Mouse (Mus musculus) limb, embryonic 11.5 days (tissue): ENCODE results near the gene Capg. TPM values are rescaled to one million over a fixed set of nuclear protein-coding genes. Genes with fewer than 3 reads are reported as not detected.

Experiments used
- ATAC-seq: fragments of 200-750 bp; cut with Nextera tagmentation; 2 replicates; pipeline ENCODE4 v1.8.0; 2017; ENCODE audit warnings: low read depth; ENCODE audit not compliant: insufficient number of reproducible peaks, low FRiP score, low TSS enrichment
- DNase-seq: peaks from one replicate; pipeline ENCODE4 v3.0.0-alpha.2; 2015; ENCODE audit warnings: low spot score
- H3K27ac ChIP-seq: fragments of 300-500 bp; sonication (generic); replicated peaks from 2 replicates; pipeline ENCODE4 v1.5.1; 2014; ENCODE audit warnings: low read depth, mild to moderate bottlenecking, low read length
- H3K27me3 ChIP-seq: fragments of 300-500 bp; sonication (generic); 2 replicates; pipeline ENCODE4 v1.6.1; 2014; ENCODE audit warnings: mild to moderate bottlenecking, low read length, mixed read lengths; ENCODE audit not compliant: control insufficient read depth, insufficient read depth
- H3K36me3 ChIP-seq: fragments of 300-500 bp; sonication (generic); 2 replicates; pipeline ENCODE4 v1.6.1; 2014; ENCODE audit warnings: mild to moderate bottlenecking, low read length, moderate library complexity, mixed read lengths; ENCODE audit not compliant: control insufficient read depth, insufficient read depth
- H3K4me1 ChIP-seq: fragments of 300-500 bp; sonication (generic); 2 replicates; pipeline ENCODE4 v1.6.1; 2014; ENCODE audit warnings: low read length, mixed read lengths; ENCODE audit not compliant: control insufficient read depth, insufficient read depth
- H3K4me2 ChIP-seq: fragments of 300-500 bp; sonication (generic); 2 replicates; pipeline ENCODE4 v1.6.1; 2014; ENCODE audit warnings: low read depth, mild to moderate bottlenecking, moderate library complexity; ENCODE audit not compliant: severe bottlenecking
- H3K4me3 ChIP-seq: fragments of 300-500 bp; sonication (generic); 2 replicates; pipeline ENCODE4 v1.5.1; 2014; ENCODE audit warnings: low read depth, low read length
- H3K9ac ChIP-seq: fragments of 300-500 bp; sonication (generic); 2 replicates; pipeline ENCODE4 v1.6.1; 2014; ENCODE audit warnings: mild to moderate bottlenecking, low read length
- H3K9me3 ChIP-seq: fragments of 300-500 bp; sonication (generic); 2 replicates; pipeline ENCODE4 v1.6.1; 2016; ENCODE audit warnings: low read length; ENCODE audit not compliant: control insufficient read depth
- WGBS: fragments of 180-500 bp; shearing (Covaris S2); extraction: QIAGEN DNeasy Blood & Tissue Kit; methylation state at CpG from one replicate; pipeline ENCODE4 v1.1.7; 2014; 5-methylcytosine and 5-hydroxymethylcytosine counted together
- polyA plus RNA-seq: library from polyadenylated mRNA; unstranded; fragments of >200 nt; fragmentation: Nextera tagmentation; extraction: Ambion mirVana; gene quantifications from 2 replicates; pipeline ENCODE4 v1.2.1, GENCODE M21; 2014

The Capg gene
- polyA plus RNA-seq, 1 experiment from 2014 or later: 24.5 TPM

DNA sequence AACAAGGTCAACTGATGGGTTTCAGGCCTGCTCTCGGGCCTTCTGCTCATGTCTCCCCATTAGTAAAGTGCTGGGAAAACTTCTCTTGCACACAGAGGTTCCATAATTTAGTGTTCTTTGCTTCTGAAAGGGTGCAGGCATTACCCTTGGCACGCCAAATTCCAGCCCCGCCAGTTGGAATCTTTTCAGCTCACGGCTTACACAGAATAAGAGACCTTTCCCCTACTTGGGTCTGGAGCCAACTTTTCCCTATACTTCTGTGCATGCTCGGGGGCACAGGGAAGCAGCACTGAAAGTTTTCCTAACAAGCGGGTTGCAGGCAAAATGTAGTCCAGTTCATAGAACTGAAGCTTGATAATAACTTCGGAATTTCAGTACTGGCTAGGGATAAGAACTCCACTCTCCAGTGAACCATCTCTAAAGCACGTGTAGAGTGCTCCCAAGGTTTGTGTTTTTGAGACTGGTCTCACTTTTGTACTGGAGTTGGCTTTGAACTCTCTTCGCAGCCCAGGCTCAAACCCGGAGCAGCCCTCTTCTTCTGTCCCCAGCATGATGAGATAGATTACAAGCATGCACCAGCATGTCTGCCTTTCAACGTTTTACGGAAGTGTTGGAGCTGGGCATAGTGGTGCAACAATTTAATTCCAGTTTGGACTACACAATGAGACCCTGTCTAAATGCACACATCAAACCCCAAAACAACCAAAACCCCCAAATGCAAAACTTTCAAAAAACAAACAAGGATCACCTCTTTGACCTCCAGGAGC, 54.8 kb downstream of the Capg start:
- ATAC-seq: no peak
- H3K36me3 ChIP-seq: no peaks in the 10 kb centered on the region
- no peaks in the 10 kb centered on the region for H3K27me3 ChIP-seq
- H3K4me3 ChIP-seq: peak overlapping the region; percentile 51
- no peak for DNase-seq
- H3K4me1 ChIP-seq: peaks cover 5% of the 10 kb centered on the region; the same call in 1 of the 2 replicates
- no peaks in the 10 kb centered on the region for H3K9me3 ChIP-seq
- H3K27ac ChIP-seq: no peak overlapping the region
- H3K9ac ChIP-seq: peak overlapping the region; percentile 66
- 55% methylated on average over 12 of the region's 12 CpGs for WGBS
- peak overlapping the region; percentile 65 for H3K4me2 ChIP-seq

DNA sequence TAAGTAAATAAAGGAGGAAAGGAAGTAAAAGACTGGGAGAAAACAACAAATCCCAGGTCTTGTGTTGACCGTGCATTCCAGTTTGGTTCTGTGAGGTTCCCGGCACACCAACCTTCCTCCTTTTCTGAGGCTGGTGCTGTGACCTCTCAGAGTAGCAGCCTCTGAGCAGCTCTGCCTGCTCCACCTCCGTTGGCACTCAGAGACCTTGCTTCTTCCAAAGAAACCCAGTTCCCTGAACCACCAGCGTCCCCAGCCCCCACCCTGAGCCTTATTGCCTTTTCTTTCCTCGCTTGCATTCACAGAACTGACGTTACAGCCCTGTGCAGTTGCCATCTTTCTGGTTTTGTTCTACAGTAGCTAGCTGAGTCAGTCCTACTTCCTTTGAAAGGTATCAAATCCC, 56.0 kb downstream of the Capg start:
- Histone ChIP-seq H3K36me3 (no peaks in the 10 kb centered on the region; the same call in 1 of the 2 replicates), H3K27me3 (no peaks in the 10 kb centered on the region), H3K9ac (no peak overlapping the region), H3K4me2 (no peak overlapping the region), H3K27ac (no peak overlapping the region), H3K4me1 (peaks cover 5% of the 10 kb centered on the region; the same call in 1 of the 2 replicates), H3K9me3 (no peaks in the 10 kb centered on the region), H3K4me3 (no peak overlapping the region)
- no peak for DNase-seq
- ATAC-seq: no peak
- WGBS: 84% methylated on average over 6 of the region's 6 CpGs

DNA sequence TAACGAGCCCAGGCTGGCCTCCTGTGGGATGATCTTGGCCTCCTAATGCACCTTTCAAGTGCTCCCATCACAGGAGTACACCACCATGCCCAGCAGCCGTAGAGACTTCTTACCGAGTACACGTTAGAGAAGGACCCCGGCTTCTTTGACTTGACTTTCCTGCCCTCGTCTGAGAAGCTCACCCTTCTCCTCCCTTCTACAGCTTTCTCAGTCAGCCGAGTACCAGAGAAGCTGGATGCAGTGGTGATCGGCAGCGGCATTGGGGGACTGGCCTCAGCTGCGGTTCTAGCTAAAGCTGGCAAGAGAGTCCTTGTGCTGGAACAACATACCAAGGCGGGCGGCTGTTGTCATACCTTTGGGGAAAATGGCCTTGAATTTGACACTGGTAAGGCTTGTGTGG, 56.6 kb downstream of the Capg start:
- Histone ChIP-seq H3K36me3 (peaks cover 2% of the 10 kb centered on the region; the same call in 1 of the 2 replicates), H3K9ac (no peak overlapping the region), H3K27me3 (no peaks in the 10 kb centered on the region), H3K4me2 (no peak overlapping the region), H3K9me3 (no peaks in the 10 kb centered on the region), H3K27ac (no peak overlapping the region), H3K4me3 (no peak overlapping the region), H3K4me1 (peaks cover 5% of the 10 kb centered on the region; the same call in 1 of the 2 replicates)
- ATAC-seq (no peak), DNase-seq (no peak)
- WGBS: 86% methylated on average over 12 of the region's 12 CpGs

DNA sequence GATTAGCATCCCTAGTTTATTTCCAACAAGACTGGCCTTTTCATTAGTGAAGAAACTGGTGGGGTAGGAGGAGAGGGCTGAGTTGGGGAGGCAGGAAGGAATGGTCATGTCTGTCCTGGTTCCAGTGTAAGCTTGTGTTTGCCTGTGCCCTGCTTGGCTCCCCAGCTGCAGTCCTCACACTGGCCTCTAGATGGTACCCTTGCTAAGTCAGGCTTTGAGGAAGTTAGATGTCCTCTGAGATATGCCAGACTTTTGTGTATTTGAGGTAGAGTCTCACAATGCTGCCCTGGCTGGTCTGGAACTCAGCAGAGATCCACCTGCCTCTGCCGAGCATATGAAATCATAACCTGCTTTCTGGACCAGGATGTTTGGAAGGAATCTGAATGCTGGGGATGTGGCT, 57.5 kb downstream of the Capg start:
- peaks cover 7% of the 10 kb centered on the region for H3K36me3 ChIP-seq
- H3K4me3 ChIP-seq: no peak overlapping the region
- DNase-seq (peak; percentile 87), ATAC-seq (no peak)
- no peaks in the 10 kb centered on the region for H3K9me3 ChIP-seq
- H3K4me2 ChIP-seq: no peak overlapping the region
- no peaks in the 10 kb centered on the region for H3K27me3 ChIP-seq
- no peak overlapping the region for H3K9ac ChIP-seq
- H3K27ac ChIP-seq: no peak overlapping the region
- H3K4me1 ChIP-seq: peaks cover 5% of the 10 kb centered on the region; the same call in 1 of the 2 replicates
- WGBS: 59% methylated on average over 1 of the region's 1 CpGs

DNA sequence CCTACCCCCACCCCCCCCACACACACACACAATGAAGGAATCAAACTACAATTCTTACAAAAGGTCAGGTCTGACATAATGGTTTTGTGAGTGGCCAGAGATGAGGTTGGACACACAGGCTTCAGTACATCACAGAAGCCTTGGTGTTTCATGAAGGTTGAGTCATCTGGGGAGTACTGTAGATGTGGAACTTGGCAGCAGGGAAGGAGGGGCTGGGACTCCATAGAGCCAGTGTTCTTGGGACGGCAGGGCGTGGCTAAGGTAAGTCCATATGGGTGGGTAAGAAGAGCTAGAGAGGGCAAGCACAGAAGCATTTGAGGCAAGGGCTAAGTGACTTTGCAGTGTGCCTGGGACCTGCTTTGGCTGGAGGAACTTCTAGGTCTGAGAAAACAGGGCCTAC, 59.9 kb downstream of the Capg start:
- Histone ChIP-seq H3K36me3 (peaks cover 14% of the 10 kb centered on the region), H3K4me3 (no peak overlapping the region), H3K4me2 (no peak overlapping the region), H3K27ac (no peak overlapping the region), H3K27me3 (no peaks in the 10 kb centered on the region), H3K9me3 (no peaks in the 10 kb centered on the region), H3K9ac (no peak overlapping the region), H3K4me1 (no peaks in the 10 kb centered on the region)
- 81% methylated on average over 2 of the region's 2 CpGs for WGBS
- no peak for ATAC-seq
- DNase-seq: no peak

DNA sequence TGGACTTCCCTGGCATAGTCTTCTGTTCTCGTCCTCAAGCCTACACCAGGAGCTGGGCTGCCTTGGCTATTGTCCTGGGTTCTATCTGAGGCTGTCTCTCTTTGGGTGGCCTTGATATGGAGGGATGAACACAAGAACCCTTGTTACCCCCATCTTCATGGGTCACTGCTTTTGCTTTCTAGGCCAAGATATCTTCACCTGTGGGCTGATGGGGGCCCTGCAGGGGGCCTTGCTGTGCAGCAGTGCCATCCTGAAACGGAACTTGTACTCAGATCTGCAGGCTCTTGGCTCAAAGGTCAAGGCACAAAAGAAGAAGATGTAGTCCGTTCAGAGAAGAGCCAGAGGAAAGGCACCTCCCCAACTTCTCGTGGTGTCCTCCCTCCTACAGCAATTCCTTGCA, 62.9 kb downstream of the Capg start:
- Histone ChIP-seq H3K27me3 (no peaks in the 10 kb centered on the region), H3K36me3 (peaks cover 23% of the 10 kb centered on the region), H3K27ac (no peak overlapping the region), H3K4me2 (no peak overlapping the region), H3K4me1 (no peaks in the 10 kb centered on the region), H3K9me3 (no peaks in the 10 kb centered on the region), H3K9ac (no peak overlapping the region), H3K4me3 (no peak overlapping the region)
- ATAC-seq: no peak
- 93% methylated on average over 4 of the region's 4 CpGs for WGBS
- no peak for DNase-seq

DNA sequence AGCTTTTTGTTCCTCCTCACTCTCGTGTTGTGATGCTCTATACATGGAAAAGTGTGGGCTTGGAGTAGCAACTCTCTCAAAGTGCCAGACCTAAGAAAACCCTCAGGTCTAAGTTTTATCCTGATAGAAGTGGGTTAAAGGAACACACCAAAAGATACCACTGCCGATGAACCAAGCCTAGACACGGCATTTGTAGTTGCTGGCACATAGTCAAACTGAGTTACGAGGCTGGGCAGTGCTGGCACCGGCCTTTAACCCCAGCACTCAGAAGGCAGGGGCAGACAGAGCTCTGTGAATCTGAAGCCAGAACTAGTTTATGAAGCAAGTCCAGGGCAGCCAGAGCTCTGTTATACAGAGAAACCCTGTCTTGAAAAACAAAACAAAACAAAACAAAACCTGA, 63.5 kb downstream of the Capg start:
- no peaks in the 10 kb centered on the region for H3K4me1 ChIP-seq
- H3K27ac ChIP-seq: no peak overlapping the region
- no peak for DNase-seq
- no peak overlapping the region for H3K9ac ChIP-seq
- H3K4me3 ChIP-seq: no peak overlapping the region
- no peaks in the 10 kb centered on the region for H3K27me3 ChIP-seq
- no peak overlapping the region for H3K4me2 ChIP-seq
- WGBS: 89% methylated on average over 5 of the region's 5 CpGs
- H3K36me3 ChIP-seq: peaks cover 23% of the 10 kb centered on the region
- H3K9me3 ChIP-seq: no peaks in the 10 kb centered on the region
- ATAC-seq: no peak

DNA sequence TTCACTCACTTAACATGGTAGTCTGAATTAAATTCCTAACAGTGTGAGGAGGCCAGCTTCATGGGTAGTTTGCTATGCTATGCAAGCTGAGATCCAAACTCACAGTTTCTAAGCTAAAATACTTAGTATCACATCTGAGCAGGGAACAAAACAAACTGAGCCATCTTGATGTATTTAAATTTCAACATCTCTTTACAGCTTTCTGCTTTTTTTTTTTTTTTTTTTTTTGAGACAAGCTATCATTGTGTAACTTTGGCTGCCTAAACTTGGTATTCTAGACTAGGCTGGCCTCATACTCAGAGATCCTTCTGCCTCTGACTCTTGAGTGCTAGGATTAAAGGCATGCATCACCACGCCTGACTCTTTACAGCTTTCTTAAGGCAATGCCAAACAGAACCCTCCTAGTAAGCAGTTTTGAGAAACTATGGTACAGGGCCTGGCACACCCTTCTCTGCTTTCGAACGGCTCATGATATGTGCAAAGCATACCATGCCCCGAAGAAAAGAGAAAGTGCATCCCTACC, 64.5 kb downstream of the Capg start:
- Histone ChIP-seq H3K4me2 (no peak overlapping the region), H3K36me3 (peaks cover 26% of the 10 kb centered on the region), H3K9me3 (no peaks in the 10 kb centered on the region), H3K27me3 (no peaks in the 10 kb centered on the region), H3K4me3 (no peak overlapping the region), H3K4me1 (no peaks in the 10 kb centered on the region), H3K9ac (no peak overlapping the region), H3K27ac (no peak overlapping the region)
- ATAC-seq: no peak
- 90% methylated on average over 4 of the region's 4 CpGs for WGBS
- no peak for DNase-seq
